Mouse (Mus musculus) embryonic facial prominence, embryonic 14.5 days (tissue): Measurements from ENCODE around the gene Emilin2. TPM values are rescaled to one million over a fixed set of nuclear protein-coding genes. Genes with fewer than 3 reads are reported as not detected.

ENCODE experiments used
- ATAC-seq: fragments of 200-750 bp; cut with Nextera tagmentation; 2 replicates; pipeline ENCODE4 v1.8.0; 2017; ENCODE audit warnings: low read depth, moderate number of reproducible peaks, moderate TSS enrichment
- DNase-seq: peaks from one replicate; pipeline ENCODE4 v3.0.0-alpha.2; 2015; ENCODE audit warnings: low spot score
- H3K27ac ChIP-seq: fragments of 300-500 bp; sonication (generic); replicated peaks from 2 replicates; pipeline ENCODE4 v1.5.1; 2014; ENCODE audit warnings: low read depth, mild to moderate bottlenecking, low read length, moderate library complexity
- H3K27me3 ChIP-seq: fragments of 300-500 bp; sonication (generic); replicated peaks from 2 replicates; pipeline ENCODE4 v1.6.1; 2014; ENCODE audit warnings: low read length; ENCODE audit not compliant: control insufficient read depth, insufficient read depth
- H3K36me3 ChIP-seq: fragments of 300-500 bp; sonication (generic); 2 replicates; pipeline ENCODE4 v1.6.1; 2014; ENCODE audit warnings: low read length, mixed read lengths; ENCODE audit not compliant: control insufficient read depth, insufficient read depth
- H3K4me1 ChIP-seq: fragments of 300-500 bp; sonication (generic); 2 replicates; pipeline ENCODE4 v1.6.1; 2014; ENCODE audit warnings: antibody characterized with exemption, low read length; ENCODE audit not compliant: control insufficient read depth, insufficient read depth
- H3K4me2 ChIP-seq: fragments of 300-500 bp; sonication (generic); 2 replicates; pipeline ENCODE4 v1.6.1; 2014; ENCODE audit warnings: low read depth, mild to moderate bottlenecking, low read length, moderate library complexity, mixed read lengths
- H3K4me3 ChIP-seq: fragments of 300-500 bp; sonication (generic); 2 replicates; pipeline ENCODE4 v1.5.1; 2014; ENCODE audit warnings: low read depth, mild to moderate bottlenecking, low read length
- H3K9ac ChIP-seq: fragments of 300-500 bp; sonication (generic); 2 replicates; pipeline ENCODE4 v1.6.1; 2014; ENCODE audit warnings: low read depth, mild to moderate bottlenecking, low read length, moderate library complexity, mixed read lengths
- H3K9me3 ChIP-seq: fragments of 300-500 bp; sonication (generic); 2 replicates; pipeline ENCODE4 v1.6.1; 2016; ENCODE audit warnings: low read length; ENCODE audit not compliant: control insufficient read depth
- WGBS: fragments of 180-500 bp; shearing (Covaris S2); extraction: QIAGEN DNeasy Blood & Tissue Kit; methylation state at CpG from one replicate; pipeline ENCODE4 v1.1.7; 2014; 5-methylcytosine and 5-hydroxymethylcytosine counted together
- polyA plus RNA-seq: library from polyadenylated mRNA; unstranded; fragments of >200 nt; fragmentation: Nextera tagmentation; extraction: Ambion mirVana; gene quantifications from 2 replicates; pipeline ENCODE4 v1.2.1, GENCODE M21; 2014

Gene Emilin2
- polyA plus RNA-seq, 1 experiment from 2014 or later = 24.5 TPM

DNA sequence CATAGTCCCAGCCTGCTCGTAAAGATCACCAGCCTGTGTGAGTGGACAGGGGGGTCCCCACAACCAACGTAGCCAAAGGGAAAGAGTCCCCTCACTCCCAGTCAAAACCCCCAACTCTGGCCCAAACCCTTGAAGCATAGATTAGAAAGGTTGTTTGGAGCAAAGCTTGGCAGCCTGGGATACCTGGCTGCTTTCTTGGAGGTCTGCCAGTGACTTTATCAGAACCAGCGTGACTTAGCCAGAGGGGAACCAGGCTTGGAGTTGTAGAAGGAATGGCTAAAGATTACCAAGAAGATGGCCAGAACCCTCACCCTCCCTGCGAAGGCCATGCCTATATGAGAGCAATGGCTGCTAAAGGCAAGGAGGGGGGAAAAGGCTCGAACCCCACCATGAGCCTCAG is 57.7 kb downstream of the Emilin2 start:
- no peaks in the 10 kb centered on the region for H3K27me3 ChIP-seq
- H3K9me3 ChIP-seq = no peaks in the 10 kb centered on the region
- peaks cover 15% of the 10 kb centered on the region for H3K36me3 ChIP-seq
- no peak overlapping the region for H3K9ac ChIP-seq
- no peak for ATAC-seq
- H3K27ac ChIP-seq = no peak overlapping the region
- WGBS = 77% methylated on average over 5 of the region's 5 CpGs
- no peak for DNase-seq
- H3K4me1 ChIP-seq = peaks cover 30% of the 10 kb centered on the region
- H3K4me3 ChIP-seq = no peak overlapping the region
- no peak overlapping the region for H3K4me2 ChIP-seq

DNA sequence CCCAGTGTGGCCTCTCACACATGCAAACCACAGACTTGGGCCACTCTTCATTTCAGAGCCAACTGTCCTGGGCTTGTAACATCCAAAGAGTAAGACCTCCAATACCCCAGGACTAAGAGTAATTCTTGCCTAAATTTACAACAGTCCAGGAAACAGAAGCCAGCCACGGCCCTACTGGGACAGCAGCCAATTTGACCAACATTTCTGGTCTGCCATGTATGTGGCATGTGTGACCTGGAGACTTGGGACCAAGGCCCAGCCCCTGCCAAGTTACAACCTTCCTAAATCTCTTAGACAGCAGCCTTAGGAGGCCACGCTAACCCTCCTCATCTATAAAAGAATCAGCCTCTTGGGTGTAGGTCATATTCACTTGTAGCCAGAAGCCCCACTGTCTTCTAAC is 58.4 kb downstream of the Emilin2 start:
- H3K4me1 ChIP-seq = peaks cover 30% of the 10 kb centered on the region
- H3K4me3 ChIP-seq = no peak overlapping the region

DNA sequence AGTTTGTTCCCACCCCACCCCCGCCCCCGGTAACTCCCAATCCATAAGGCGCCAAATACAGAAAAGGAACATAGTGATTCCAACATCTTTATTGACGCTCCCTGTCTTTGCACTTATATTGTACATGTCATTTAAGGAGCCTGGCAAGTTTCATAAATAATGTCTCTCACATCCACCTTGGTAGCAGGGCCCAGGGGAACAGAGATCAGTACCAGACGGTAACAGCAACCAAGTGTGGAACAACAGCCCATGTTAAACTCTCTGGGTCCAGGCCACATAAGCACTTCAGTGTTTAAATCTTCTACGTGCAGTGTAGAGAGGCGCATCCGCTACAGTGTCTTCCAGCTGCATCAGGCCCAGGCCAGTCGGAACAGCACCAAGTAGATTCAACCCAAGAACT is 59.7 kb downstream of the Emilin2 start:
- peak; percentile 32; the same call in 1 of the 2 replicates for ATAC-seq
- Histone ChIP-seq H3K9ac (0 out of 2 replicates have a peak overlapping the region, but pooled peaks have one; percentile 22), H3K9me3 (no peaks in the 10 kb centered on the region), H3K4me2 (no peak overlapping the region), H3K27ac (peak overlapping the region; percentile 61), H3K4me3 (no peak overlapping the region), H3K4me1 (peaks cover 30% of the 10 kb centered on the region), H3K36me3 (peaks cover 33% of the 10 kb centered on the region), H3K27me3 (no peaks in the 10 kb centered on the region)
- peak; percentile 53 for DNase-seq
- WGBS = 57% methylated on average over 9 of the region's 9 CpGs

More for the DNA sequence above, 58.4 kb downstream of the Emilin2 start:
- Histone ChIP-seq H3K27me3 (no peaks in the 10 kb centered on the region), H3K36me3 (peaks cover 23% of the 10 kb centered on the region), H3K9me3 (no peaks in the 10 kb centered on the region), H3K27ac (no peak overlapping the region), H3K9ac (no peak overlapping the region), H3K4me2 (no peak overlapping the region)
- ATAC-seq = no peak
- DNase-seq = no peak
- WGBS = 89% methylated on average over 2 of the region's 2 CpGs

DNA sequence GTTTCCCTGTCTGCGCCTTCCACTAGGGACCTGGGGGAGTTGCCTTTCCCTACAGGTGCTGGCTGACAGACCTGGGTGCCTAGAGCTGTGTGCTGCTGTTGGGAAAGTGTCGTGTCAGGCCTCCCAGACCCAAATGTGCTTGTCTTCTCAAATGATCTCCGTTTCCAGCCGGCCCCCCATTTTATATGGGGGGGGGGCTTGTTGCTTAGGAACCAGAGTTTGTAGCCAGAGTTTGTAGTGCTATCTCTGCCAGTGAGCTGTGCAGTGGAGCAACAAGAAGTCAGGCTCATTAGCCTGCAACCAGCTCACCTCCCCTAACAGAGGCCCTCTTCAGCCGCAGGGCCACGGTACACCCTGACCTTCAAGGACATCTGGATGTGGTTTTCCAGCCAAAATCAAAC is 60.2 kb downstream of the Emilin2 start:
- Histone ChIP-seq H3K9ac (no peak overlapping the region), H3K4me3 (no peak overlapping the region), H3K4me1 (peaks cover 30% of the 10 kb centered on the region), H3K9me3 (no peaks in the 10 kb centered on the region), H3K27me3 (no peaks in the 10 kb centered on the region), H3K36me3 (peaks cover 38% of the 10 kb centered on the region), H3K4me2 (no peak overlapping the region), H3K27ac (peak overlapping the region; percentile 64)
- ATAC-seq (peak; percentile 66), DNase-seq (peak; percentile 72)
- 45% methylated on average over 6 of the region's 6 CpGs for WGBS

DNA sequence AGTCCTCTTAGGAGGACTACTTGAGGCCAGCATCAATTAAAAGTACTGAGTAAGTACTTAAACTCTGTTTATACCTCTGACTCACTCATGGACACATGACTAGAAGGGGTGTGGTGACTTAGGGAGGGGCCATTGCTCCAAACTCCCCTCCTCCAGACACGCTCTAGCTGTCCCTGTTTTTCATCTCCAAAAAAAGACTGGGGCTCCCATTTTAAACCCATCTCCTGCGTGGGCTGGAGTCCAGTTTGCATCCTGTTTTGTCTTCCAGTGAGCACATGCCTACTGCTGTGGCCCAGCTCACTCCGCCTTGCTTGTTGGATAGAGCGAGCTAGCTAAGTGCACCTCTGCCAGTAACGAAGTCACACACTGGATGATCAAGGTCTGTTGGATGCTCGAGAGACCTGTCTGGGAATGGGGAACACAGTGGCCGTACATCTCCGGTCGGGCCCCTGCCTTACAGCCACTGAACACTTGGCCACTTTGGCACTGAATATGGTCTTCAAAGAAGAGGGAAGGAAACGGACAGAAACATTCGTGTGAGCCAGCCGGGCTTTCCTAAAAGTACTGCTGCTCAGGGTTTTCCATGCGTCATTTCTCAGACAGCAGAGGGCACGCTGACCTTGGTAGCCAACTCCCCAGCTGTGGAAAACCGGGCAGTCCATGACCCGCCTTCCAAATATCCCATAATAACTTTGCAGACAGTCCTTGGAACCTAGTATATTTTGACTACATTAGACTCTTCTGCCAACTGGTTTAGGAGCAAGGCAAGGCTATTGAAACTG is 60.8 kb downstream of the Emilin2 start:
- 65% methylated on average over 16 of the region's 16 CpGs for WGBS
- Histone ChIP-seq H3K9ac (no peak overlapping the region), H3K4me1 (peaks cover 30% of the 10 kb centered on the region), H3K27ac (peak overlapping the region; percentile 64), H3K9me3 (no peaks in the 10 kb centered on the region), H3K36me3 (peaks cover 44% of the 10 kb centered on the region), H3K4me2 (no peak overlapping the region), H3K27me3 (no peaks in the 10 kb centered on the region), H3K4me3 (no peak overlapping the region)
- DNase-seq (peak; percentile 42), ATAC-seq (peak; percentile 14; the same call in 1 of the 2 replicates)

DNA sequence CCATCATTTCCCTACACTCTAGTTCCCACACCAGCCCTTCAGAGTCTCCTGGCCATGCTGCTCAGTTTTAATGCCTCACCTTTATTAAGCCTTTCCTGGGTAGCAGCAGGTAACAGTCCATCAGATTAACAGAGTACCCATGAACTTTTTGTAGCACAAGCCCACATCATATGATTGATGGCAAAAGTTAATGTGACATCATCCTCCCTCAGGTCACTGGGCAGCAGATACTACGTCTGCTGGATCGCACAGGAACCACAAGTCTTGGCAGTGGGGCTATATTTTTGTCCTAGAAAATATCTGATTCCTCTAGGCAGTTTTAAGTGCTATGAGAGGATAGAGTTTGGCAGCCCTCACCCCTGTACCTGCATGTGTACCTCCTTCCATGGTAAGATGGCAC is 61.7 kb downstream of the Emilin2 start:
- Histone ChIP-seq H3K9ac (no peak overlapping the region), H3K27me3 (no peaks in the 10 kb centered on the region), H3K4me2 (no peak overlapping the region), H3K4me3 (no peak overlapping the region), H3K36me3 (peaks cover 54% of the 10 kb centered on the region), H3K4me1 (peaks cover 30% of the 10 kb centered on the region), H3K9me3 (no peaks in the 10 kb centered on the region), H3K27ac (no peak overlapping the region)
- 61% methylated on average over 2 of the region's 2 CpGs for WGBS
- no peak for ATAC-seq
- DNase-seq = no peak

DNA sequence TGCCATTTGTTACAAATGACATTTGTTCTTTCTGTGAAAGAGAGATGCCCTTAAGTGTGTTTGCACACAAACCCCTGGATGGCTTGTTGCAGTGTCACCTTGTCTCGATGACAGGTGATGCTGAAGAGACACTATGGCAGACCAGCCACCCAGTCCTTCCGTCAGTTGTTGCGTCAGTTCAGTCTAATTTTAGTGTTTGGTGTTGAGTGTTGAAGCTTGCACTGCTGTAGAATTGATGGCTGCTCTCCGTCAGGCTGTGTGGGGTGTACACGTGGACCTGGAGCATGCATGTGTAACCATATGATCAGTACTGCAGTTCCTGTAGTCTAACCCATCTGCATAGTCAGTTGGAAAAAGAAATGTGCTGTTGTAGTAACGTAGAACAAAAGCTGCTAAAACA is 62.8 kb downstream of the Emilin2 start:
- 85% methylated on average over 6 of the region's 6 CpGs for WGBS
- Histone ChIP-seq H3K9me3 (no peaks in the 10 kb centered on the region), H3K36me3 (peaks cover 65% of the 10 kb centered on the region), H3K9ac (no peak overlapping the region), H3K4me2 (no peak overlapping the region), H3K4me3 (no peak overlapping the region), H3K4me1 (peaks cover 27% of the 10 kb centered on the region), H3K27me3 (no peaks in the 10 kb centered on the region), H3K27ac (no peak overlapping the region)
- ATAC-seq (no peak), DNase-seq (no peak)

DNA sequence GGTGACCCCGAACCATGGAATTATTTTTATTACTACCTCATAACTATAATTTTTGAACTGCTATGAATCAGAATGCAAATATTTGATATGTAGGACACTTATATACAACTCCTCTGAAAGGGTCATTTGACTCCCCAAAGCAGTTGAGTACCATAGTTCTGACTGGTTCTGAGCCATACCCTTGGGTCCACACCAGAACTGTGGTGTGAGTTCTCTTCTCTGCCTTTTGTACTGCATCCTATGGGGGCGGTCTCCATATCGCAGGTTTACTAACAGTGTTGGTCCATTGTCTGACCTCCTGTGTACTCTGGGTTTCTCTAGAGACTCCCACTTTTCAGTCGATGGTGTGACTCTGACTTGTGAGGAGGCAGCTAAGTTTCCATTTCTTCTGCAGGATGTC is 65.8 kb downstream of the Emilin2 start:
- H3K36me3 ChIP-seq = peaks cover 94% of the 10 kb centered on the region
- DNase-seq (no peak), ATAC-seq (no peak)
- H3K4me2 ChIP-seq = no peak overlapping the region
- 0 out of 2 replicates have a peak, but pooled peaks cover 6% of the 10 kb centered on the region for H3K4me1 ChIP-seq
- H3K9ac ChIP-seq = no peak overlapping the region
- no peak overlapping the region for H3K27ac ChIP-seq
- 90% methylated on average over 4 of the region's 4 CpGs for WGBS
- H3K27me3 ChIP-seq = no peaks in the 10 kb centered on the region
- no peaks in the 10 kb centered on the region for H3K9me3 ChIP-seq
- no peak overlapping the region for H3K4me3 ChIP-seq

GRCm38 (mm10) chr17:71245133-71245532 is 66.6 kb downstream of the Emilin2 start:
- Histone ChIP-seq H3K27me3 (no peaks in the 10 kb centered on the region), H3K4me2 (no peak overlapping the region), H3K27ac (no peak overlapping the region), H3K9me3 (no peaks in the 10 kb centered on the region), H3K36me3 (peaks cover 97% of the 10 kb centered on the region), H3K4me3 (no peak overlapping the region), H3K4me1 (0 out of 2 replicates have a peak, but pooled peaks cover under 1% of the 10 kb centered on the region), H3K9ac (no peak overlapping the region)
- DNase-seq (no peak), ATAC-seq (no peak)
- WGBS = 96% methylated on average over 15 of the region's 15 CpGs
